Mouse (Mus musculus) megakaryocyte progenitor cell, adult 5-6 weeks (primary cell): Measurements from ENCODE around the gene Serbp1. TPM values are rescaled to one million over a fixed set of nuclear protein-coding genes. Genes with fewer than 3 reads are reported as not detected.

Source experiments
- ATAC-seq: replicated peaks from 2 replicates; pipeline ENCODE4 v1.8.0; 2016; ENCODE audit warnings: mild to moderate bottlenecking, moderate TSS enrichment, inconsistent platforms; ENCODE audit not compliant: poor library complexity
- total RNA-seq, 2 experiments: library from RNA; stranded (forward) in 1 of 2; stranded (reverse) in 1 of 2; fragments of 157-497, 149-512 nt in 1 of 2; fragments of 200-1000 nt in 1 of 2; gene quantifications; 2 replicates each; pipeline versions ENCODE4 v1.2.3 to v1.2.4; 2015 to 2017

Serbp1 gene
- total RNA-seq, 2 experiments from 2014 or later = 1,237 to 2,350 TPM

DNA sequence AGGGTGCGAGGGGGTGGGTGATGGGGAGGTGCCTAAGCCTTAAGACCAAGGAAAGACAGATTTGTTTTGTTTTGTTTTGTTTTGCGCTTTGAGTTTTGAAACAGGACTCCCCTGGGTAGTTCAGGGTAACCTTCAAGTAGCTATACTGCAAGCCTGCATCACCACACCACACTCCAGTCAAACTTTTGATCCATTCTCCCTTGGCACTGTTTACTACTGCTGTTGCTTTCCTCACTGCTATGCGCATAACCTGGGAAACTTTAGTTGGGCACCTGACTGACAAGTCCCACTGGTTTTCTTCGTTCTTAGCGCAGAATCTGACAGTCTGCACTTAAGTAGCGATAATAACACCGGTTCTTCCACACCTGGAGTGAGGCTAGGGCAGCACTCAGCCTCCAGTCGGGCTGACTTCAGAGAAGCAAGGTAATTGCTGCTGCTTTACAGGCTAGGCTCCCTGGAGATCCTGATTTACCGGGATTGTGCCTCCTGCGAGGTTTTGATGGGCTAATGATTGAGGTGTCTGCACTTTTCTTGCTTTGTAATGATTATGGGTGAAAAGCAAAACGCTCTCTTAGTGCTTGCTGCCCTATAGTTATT lies 8.0 kb upstream of the Serbp1 start:
- ATAC-seq = no peak

DNA sequence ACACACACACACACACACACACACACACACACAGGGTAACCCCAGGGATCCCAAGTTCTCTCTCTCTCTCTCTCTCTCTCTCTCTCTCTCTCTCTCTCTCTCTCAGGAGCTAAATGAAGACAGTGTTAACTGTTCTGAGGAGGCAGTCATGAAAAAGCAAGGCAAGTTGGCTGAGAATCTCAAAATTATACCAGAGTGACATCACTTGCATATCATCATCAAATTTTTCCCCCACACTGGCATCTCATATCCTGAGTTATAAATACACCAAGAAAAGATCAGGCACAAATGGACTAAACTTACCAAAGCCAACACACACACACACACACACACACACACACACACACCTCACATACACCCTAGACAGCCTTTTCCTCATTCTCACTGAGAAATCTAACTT lies 7.0 kb upstream of the Serbp1 start:
- ATAC-seq = no peak

DNA sequence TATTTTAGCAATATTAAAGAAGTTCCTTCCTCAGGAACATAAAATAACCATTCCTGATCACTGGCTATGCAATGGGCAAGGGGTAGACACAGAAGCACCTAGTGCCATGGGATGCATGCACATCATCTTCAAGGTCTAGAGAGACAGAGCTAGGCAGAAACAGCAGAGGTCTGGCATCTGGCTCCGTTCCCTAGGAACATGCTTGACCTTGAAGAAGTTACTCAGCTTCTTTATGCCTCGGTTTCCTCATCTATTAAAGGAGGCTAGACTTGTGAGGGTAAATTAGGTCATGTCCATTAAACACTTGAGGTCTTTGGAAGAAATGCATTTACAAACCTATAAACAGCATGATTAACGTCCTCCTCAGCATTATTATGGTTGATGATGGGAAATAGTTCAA lies 2.3 kb upstream of the Serbp1 start:
- ATAC-seq = no peak

GRCm38 (mm10) chr6:67236491-67237234 lies 1.3 kb upstream of the Serbp1 start:
- ATAC-seq = no peak

DNA sequence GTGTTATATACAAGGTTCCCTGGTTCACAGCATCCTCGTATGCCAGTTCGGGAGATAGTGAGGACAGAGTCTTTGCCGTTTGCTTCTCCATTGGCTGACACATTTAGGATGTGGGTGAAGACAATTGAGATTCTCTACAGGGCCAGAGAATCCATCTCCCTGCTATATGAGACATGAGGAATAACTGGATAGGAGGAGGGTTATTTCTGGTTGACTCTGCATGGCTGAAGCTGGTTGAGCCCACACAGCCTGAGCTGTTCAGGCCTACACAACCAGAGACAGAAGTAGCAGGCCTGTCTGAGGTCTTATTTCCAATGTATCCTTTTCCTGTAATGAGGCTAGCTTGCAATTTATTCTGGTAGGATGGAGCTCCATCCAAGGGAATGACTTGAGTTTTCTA lies 3.3 kb downstream of the Serbp1 start:
- ATAC-seq = no peak

DNA sequence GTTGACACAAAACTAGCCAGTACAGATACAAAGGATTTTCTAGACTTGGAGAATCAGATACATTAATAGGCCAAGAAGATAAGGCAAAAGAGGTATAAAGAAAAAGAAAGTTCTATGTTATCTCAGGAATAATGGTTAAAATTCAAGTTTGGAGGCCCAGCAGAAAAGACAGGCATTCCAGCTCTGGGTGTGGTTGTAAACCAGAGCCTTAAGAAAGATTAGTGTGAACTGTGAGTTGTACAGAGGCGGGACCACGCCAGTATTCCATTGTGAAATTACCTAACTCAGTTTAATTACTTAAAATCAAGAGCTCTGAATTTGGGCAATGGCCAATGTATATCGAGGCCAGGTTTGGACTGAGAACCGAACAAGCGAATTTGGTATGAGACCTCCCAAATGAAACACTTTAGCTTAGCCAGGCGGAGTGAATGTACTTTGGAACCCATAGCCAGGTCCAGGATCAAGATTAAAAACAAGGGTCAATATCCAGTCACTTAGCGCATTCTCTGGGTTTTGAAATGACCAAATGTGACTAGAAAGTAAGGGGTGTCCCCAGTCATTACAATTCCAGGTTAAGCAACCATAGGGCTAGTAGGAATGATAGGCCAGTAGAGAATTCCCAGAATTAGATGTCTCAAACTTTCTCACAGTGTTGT lies 5.9 kb downstream of the Serbp1 start:
- ATAC-seq = no peak

- no peak for ATAC-seq
Measured at GRCm38 (mm10) chr6:67244451-67244850, 6.5 kb downstream of the Serbp1 start.

DNA sequence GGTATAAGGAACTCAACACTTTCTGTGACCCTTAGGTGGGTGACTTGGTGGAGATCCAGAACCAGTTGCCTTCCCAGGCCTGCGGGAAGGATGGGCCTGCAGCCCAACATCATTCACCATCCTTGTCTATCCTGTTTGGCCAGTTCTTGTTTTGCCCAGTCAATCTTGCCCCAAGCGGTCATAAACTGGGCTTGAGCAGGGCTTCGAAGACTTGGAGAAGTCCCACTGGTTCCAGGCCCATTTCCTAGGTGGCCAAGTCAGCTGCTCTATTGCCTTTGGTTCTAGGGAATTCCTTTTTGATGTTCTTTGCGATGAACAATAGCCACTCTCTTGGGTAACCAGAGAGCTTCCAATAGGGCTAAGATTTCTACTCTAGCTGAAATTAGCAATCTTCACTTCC lies 13.1 kb downstream of the Serbp1 start:
- no peak for ATAC-seq

DNA sequence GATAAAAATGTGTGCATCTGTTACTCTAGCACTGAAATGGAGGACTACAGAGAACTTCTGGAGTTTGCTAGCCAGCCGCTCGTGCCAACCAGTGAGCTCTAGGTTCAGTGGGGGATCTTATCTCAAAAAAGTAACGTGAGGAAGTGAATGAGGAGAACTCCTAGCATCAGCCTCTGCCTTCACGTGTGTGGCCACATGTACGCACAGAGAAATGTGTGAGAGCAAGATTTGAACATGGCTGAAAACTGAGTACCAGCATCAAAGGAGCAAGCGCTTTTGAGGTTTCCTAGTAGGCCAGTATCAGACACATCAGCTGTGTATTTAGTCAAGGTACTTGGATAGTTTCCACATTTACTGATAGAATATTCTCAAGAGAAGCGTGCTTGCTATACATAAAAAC lies 27.0 kb downstream of the Serbp1 start:
- peak; percentile 19 for ATAC-seq

DNA sequence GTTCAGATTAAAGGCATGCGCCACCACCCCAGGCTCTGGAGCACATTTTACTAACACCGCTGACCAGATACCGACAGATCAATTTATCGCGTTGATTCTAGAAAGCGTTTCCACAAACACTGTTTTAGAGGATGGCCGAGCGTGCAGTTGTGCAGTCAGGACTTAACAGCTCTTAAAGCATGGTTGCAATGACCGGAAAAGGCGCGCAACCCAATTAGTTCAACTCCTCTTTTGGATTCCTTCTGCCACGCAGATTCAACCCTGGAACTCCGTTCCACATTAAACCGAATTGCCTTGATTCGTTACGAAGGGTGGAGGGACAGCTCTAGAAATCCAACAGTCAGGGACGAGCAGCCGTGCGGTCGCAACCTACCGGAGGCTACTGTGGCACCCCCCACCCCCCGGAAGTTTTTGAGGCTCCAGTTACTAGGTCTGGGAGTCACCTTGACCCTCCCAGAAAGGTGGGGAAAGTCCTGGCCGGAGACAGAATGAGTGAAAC lies 28.2 kb downstream of the Serbp1 start:
- ATAC-seq = peak; percentile 37

DNA sequence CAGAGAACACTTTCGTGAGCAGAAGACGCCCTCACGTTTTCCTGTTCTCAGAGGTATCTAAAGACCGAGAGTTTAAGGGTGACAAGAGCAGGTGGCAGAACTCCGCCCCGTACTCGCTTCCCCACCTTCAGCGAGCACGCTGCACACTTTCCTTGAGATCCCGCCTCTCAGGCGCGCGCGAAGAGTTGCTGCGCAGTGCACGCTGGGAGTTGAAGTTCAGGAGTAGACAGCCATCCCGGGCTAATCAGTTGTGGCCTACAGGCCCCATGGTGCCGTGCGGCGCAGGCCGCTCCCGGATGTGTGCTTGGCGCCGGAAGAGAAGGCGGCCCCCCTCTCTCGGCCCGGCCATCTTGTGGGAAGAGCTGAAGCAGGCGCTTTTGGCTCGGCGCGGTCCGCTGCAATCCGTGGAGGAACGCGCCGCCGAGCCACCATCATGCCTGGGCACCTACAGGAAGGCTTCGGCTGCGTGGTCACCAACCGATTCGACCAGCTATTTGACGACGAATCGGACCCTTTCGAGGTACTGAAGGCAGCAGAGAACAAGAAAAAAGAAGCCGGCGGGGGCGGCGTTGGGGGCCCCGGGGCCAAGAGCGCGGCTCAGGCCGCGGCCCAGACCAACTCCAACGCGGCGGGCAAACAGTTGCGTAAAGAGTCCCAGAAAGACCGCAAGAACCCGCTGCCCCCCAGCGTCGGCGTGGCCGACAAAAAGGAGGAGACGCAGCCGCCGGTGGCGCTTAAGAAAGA lies 28.9 kb downstream of the Serbp1 start:
- ATAC-seq = peak; percentile 78

- ATAC-seq = peak; percentile 0; the same call in 1 of the 2 replicates
Measured at GRCm38 (mm10) chr6:67267408-67268244, 29.6 kb downstream of the Serbp1 start.

DNA sequence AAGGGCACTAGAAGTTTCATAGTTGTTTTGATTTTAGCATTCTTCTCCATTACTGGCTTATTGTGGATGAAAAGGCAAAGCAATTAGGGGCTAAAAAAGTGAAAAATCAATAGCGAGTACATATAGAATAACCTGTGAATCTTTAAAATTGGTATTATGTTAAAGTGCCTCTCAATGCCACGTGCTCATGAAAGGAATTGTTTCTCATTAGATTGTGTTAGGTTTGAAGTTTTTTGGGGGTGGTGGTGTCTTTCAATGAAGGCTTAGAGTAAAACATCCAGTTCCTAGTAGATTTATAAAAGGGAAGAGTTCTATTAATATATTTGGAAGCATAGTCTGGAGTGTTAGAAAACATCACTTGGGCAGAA lies 30.3 kb downstream of the Serbp1 start:
- no peak for ATAC-seq

DNA sequence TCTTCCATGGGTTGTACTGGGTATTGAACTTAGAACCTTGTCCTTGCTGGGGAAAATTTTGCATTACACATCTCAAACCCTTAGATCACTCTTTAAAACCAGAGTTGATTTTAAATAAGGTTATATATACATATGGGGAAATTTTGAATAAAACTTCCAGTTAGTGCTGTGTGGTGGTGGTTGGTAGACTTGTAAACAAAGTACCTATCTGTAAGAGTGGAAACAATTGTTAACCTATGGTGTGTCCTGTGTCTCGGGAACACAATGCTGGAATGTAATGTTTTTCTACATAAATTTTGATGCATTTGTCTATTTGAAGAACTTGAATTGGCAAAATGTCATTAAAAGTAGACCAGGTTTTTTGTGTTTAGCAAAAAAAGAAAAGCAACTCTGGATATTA lies 31.0 kb downstream of the Serbp1 start:
- no peak for ATAC-seq

DNA sequence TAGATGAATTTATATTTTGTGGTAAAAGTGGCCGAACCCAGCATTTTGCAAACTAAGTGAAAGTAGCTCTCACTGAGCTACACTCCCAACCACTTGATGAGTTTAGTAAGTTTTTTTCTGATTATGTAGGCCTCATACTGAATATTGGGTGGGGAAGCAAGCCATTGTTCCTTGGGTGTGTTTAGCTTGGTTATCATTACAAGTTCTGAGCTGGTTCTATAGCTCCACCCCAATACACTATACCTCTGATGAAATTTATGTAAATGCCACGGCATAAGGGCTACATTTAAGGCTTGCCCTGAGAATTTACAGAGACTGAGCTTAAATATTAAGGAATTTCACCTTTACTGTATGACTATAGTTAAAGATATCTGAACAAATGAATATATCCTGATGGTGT lies 31.5 kb downstream of the Serbp1 start:
- ATAC-seq = peak; percentile 17

DNA sequence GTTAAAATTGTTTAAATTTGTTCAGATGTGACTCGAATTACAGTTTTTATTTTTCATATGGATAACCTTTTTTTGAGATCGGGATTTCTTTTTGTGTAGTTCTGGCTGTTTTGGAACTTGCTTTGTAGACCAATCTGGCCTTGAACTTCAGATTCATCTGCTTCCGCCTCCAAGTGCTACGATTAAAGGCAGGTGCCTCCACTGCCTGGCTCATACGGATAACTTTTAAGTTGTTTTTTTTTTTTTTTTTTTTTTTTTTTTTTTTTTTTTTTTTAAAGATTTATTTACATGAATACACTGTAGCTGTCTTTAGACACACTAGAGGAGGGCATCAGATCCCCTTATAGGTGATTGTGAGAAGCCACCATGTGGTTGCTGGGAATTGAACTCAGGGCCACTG lies 40.0 kb downstream of the Serbp1 start:
- no peak for ATAC-seq

DNA sequence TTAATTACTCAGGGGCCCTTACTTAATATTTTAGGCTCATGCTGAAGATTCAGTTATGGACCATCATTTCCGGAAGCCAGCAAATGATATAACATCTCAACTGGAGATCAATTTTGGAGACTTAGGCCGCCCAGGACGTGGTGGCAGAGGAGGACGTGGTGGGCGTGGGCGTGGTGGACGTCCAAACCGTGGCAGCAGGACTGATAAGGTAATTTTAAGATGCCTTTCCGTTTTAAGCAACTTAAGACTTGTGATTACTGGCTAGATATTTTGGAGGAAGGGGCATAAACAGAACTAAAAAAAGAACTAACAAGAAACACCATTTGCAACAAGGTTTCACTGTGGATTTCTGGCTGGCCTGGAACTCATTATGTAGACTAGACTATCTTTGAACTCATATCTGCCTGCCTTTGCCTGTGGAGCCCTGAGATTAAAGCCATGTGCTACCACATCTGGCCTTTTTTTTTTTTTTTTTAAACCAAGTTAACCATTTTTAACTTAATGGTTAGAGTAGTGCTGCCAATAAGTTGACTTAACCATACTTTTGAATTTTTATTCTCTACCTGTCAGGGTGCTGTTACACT lies 43.7 kb downstream of the Serbp1 start:
- ATAC-seq = peak; percentile 73

DNA sequence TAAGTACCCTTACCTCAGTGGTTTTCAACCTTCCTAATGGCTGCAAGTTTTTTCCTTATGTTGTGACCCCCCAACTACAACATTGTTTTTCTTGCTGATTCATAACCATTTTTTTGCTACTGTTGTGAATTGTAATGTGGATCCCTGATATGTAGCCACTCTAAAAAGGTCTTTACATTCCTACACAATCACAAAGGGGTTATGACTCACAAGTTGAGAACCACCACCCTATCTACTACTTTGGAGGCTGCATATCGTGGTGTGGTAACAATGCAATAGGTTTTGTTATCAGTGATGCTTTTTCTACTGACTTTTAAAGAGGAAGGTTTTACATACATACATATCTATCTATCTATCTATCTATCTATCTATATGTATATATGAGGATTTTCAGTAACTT lies 44.9 kb downstream of the Serbp1 start:
- ATAC-seq = no peak

- 0 out of 2 replicates have a peak, but pooled peaks have one; percentile 3 for ATAC-seq
Measured at GRCm38 (mm10) chr6:67292042-67292623, 54.2 kb downstream of the Serbp1 start.

DNA sequence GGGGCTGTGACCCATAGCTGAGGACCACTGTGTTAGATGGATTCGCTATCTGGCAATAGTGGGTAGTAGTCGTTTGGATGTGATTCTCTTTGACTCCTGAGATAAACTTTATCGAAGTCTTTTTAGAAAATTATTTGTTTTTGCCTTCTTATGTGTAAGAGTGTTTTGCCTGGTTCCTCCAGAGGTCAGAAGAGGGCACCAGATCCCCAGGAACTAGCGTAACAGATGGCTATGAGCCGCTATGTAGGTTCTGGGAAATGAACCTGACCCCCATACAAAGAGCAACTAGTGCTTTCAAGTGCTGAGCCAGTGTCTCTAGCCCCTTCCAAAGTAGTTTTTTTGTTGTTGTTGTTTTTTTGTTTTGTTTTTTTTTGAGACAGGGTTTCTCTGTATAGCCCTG lies 58.1 kb downstream of the Serbp1 start:
- ATAC-seq = peak; percentile 73
